Mouse (Mus musculus): ENCODE results near the gene Atp2a2.

Gene Atp2a2

GRCm38 (mm10) chr5:122502077-122502941, at the start of gene Atp2a2:
Atp2a2 (minus strand) TSS chr5:122502225.
- peak; percentile 95 for DNase-seq (ENCODE audit: low spot score)

- DNase-seq (ENCODE audit: low spot score), result no peak
Observed at GRCm38 (mm10) chr5:122550460-122550859, 48.4 kb upstream of the Atp2a2 start.

GRCm38 (mm10) chr5:122548671-122549070, 46.6 kb upstream of the Atp2a2 start:
- DNase-seq (ENCODE audit: low spot score), result no peak

GRCm38 (mm10) chr5:122547810-122548209, 45.8 kb upstream of the Atp2a2 start:
- DNase-seq (ENCODE audit: low spot score), result no peak

GRCm38 (mm10) chr5:122547251-122547714, 45.3 kb upstream of the Atp2a2 start:
- DNase-seq (ENCODE audit: low spot score), result peak; percentile 21

- no peak for DNase-seq (ENCODE audit: low spot score)
Observed at GRCm38 (mm10) chr5:122543392-122543791, 41.4 kb upstream of the Atp2a2 start.

- DNase-seq (ENCODE audit: low spot score), result no peak
Observed at GRCm38 (mm10) chr5:122541871-122542270, 39.8 kb upstream of the Atp2a2 start.

GRCm38 (mm10) chr5:122538077-122538476, 36.1 kb upstream of the Atp2a2 start:
- no peak for DNase-seq (ENCODE audit: low spot score)

- DNase-seq (ENCODE audit: low spot score), result no peak
Observed at GRCm38 (mm10) chr5:122537654-122538053, 35.6 kb upstream of the Atp2a2 start.

GRCm38 (mm10) chr5:122533884-122534283, 31.9 kb upstream of the Atp2a2 start:
- no peak for DNase-seq (ENCODE audit: low spot score)

- DNase-seq (ENCODE audit: low spot score), result no peak
Observed at GRCm38 (mm10) chr5:122529913-122530604, 28.0 kb upstream of the Atp2a2 start.

GRCm38 (mm10) chr5:122529316-122529715, 27.3 kb upstream of the Atp2a2 start:
- peak; percentile 69 for DNase-seq (ENCODE audit: low spot score)

GRCm38 (mm10) chr5:122528591-122528990, 26.6 kb upstream of the Atp2a2 start:
- DNase-seq (ENCODE audit: low spot score), result no peak

- DNase-seq (ENCODE audit: low spot score), result no peak
Observed at GRCm38 (mm10) chr5:122527761-122528160, 25.7 kb upstream of the Atp2a2 start.

GRCm38 (mm10) chr5:122526878-122527730, 25.1 kb upstream of the Atp2a2 start:
- DNase-seq (ENCODE audit: low spot score), result no peak

- no peak for DNase-seq (ENCODE audit: low spot score)
Observed at GRCm38 (mm10) chr5:122526405-122526804, 24.4 kb upstream of the Atp2a2 start.

- DNase-seq (ENCODE audit: low spot score), result no peak
Observed at GRCm38 (mm10) chr5:122525238-122525931, 23.4 kb upstream of the Atp2a2 start.

- DNase-seq (ENCODE audit: low spot score), result no peak
Observed at GRCm38 (mm10) chr5:122524854-122525237, 22.8 kb upstream of the Atp2a2 start.

- no peak for DNase-seq (ENCODE audit: low spot score)
Observed at GRCm38 (mm10) chr5:122524244-122524643, 22.2 kb upstream of the Atp2a2 start.

GRCm38 (mm10) chr5:122521130-122521473, 19.1 kb upstream of the Atp2a2 start:
- no peak for DNase-seq (ENCODE audit: low spot score)

GRCm38 (mm10) chr5:122520254-122521129, 18.5 kb upstream of the Atp2a2 start:
- DNase-seq (ENCODE audit: low spot score), result no peak
